Mouse (Mus musculus) intestine, embryonic 14.5 days (tissue): ENCODE measurements at regions not wholly inside any gene's neighbourhood (a gene's known extent, or its start where the extent isn't known, plus 50 kb on each side); places are given as distances from the start of the nearest gene placed in this dataset.

Experiments used
- ATAC-seq: fragments of 200-750 bp; cut with Nextera tagmentation; replicated peaks from 2 replicates; pipeline ENCODE4 v1.8.0; 2017; ENCODE audit warnings: low read depth, moderate number of reproducible peaks, moderate TSS enrichment, moderate library complexity; ENCODE audit not compliant: low FRiP score, low TSS enrichment
- DNase-seq: peaks from one replicate; pipeline ENCODE4 v3.0.0-alpha.2; 2018; ENCODE audit warnings: low spot score
- H3K27ac ChIP-seq: fragments of 300-500 bp; sonication (generic); 2 replicates; pipeline ENCODE4 v1.5.1; 2014; ENCODE audit warnings: low read depth, mild to moderate bottlenecking, control low read depth
- H3K27me3 ChIP-seq: fragments of 300-500 bp; sonication (generic); replicated peaks from 2 replicates; pipeline ENCODE4 v1.6.1; 2014; ENCODE audit warnings: low read length, control low read depth; ENCODE audit not compliant: control insufficient read depth, insufficient read depth
- H3K36me3 ChIP-seq: fragments of 300-500 bp; sonication (generic); 2 replicates; pipeline ENCODE4 v1.6.1; 2014; ENCODE audit warnings: low read length, control low read depth; ENCODE audit not compliant: control insufficient read depth, insufficient read depth
- H3K4me1 ChIP-seq: fragments of 300-500 bp; sonication (generic); replicated peaks from 2 replicates; pipeline ENCODE4 v1.6.1; 2014; ENCODE audit warnings: low read length, control low read depth, mixed read lengths; ENCODE audit not compliant: control insufficient read depth, insufficient read depth
- H3K4me2 ChIP-seq: fragments of 300-500 bp; sonication (generic); 2 replicates; pipeline ENCODE4 v1.6.1; 2014; ENCODE audit warnings: low read length
- H3K4me3 ChIP-seq: fragments of 300-500 bp; sonication (generic); 2 replicates; pipeline ENCODE4 v1.5.1; 2014; ENCODE audit warnings: low read depth, low read length, control low read depth, mixed read lengths
- H3K9ac ChIP-seq: fragments of 300-500 bp; sonication (generic); 2 replicates; pipeline ENCODE4 v1.6.1; 2014; ENCODE audit warnings: mild to moderate bottlenecking, low read length
- H3K9me3 ChIP-seq: fragments of 300-500 bp; sonication (generic); 2 replicates; pipeline ENCODE4 v1.6.1; 2016; ENCODE audit warnings: low read length, control low read depth; ENCODE audit not compliant: control insufficient read depth
- whole genome bisulfite sequencing: fragments of 180-500 bp; shearing (Covaris S2); extraction: QIAGEN DNeasy Blood & Tissue Kit; methylation state at CpG from one replicate; pipeline ENCODE4 v1.1.7; 2014; 5-methylcytosine and 5-hydroxymethylcytosine counted together

GRCm38 (mm10) chr16:75334228-75334627 lies 251.6 kb downstream of the Lipi start:
- Histone ChIP-seq H3K9me3 (no peaks in the 10 kb centered on the region), H3K4me1 (no peaks in the 10 kb centered on the region), H3K4me2 (no peak overlapping the region), H3K4me3 (no peak overlapping the region), H3K36me3 (no peaks in the 10 kb centered on the region), H3K27me3 (no peaks in the 10 kb centered on the region), H3K9ac (no peak overlapping the region), H3K27ac (no peak overlapping the region)
- no peak for DNase-seq
- ATAC-seq = no peak
- 57% methylated on average over 2 of the region's 2 CpGs for WGBS

- H3K4me1 ChIP-seq = no peaks in the 10 kb centered on the region
- DNase-seq (no peak), ATAC-seq (no peak)
- no peaks in the 10 kb centered on the region for H3K36me3 ChIP-seq
- no peak overlapping the region for H3K27ac ChIP-seq
- H3K4me2 ChIP-seq = no peak overlapping the region
- H3K9me3 ChIP-seq = no peaks in the 10 kb centered on the region
- no peaks in the 10 kb centered on the region for H3K27me3 ChIP-seq
- no peak overlapping the region for H3K4me3 ChIP-seq
- H3K9ac ChIP-seq = no peak overlapping the region
- 79% methylated on average over 5 of the region's 5 CpGs for WGBS
These were observed 252.1 kb downstream of the Lipi start for GRCm38 (mm10) chr16:75333750-75334149.

GRCm38 (mm10) chr16:75332853-75333252 lies 253.0 kb downstream of the Lipi start:
- ATAC-seq (no peak), DNase-seq (no peak)
- Histone ChIP-seq H3K4me1 (no peaks in the 10 kb centered on the region), H3K4me3 (no peak overlapping the region), H3K9ac (no peak overlapping the region), H3K36me3 (no peaks in the 10 kb centered on the region), H3K4me2 (no peak overlapping the region), H3K9me3 (no peaks in the 10 kb centered on the region), H3K27ac (no peak overlapping the region), H3K27me3 (no peaks in the 10 kb centered on the region)
- 86% methylated on average over 4 of the region's 4 CpGs for WGBS

GRCm38 (mm10) chr16:75325296-75325695 lies 260.6 kb downstream of the Lipi start:
- ATAC-seq (no peak), DNase-seq (no peak)
- Histone ChIP-seq H3K4me2 (no peak overlapping the region), H3K27ac (no peak overlapping the region), H3K4me3 (no peak overlapping the region), H3K36me3 (no peaks in the 10 kb centered on the region), H3K9ac (no peak overlapping the region), H3K4me1 (no peaks in the 10 kb centered on the region), H3K27me3 (no peaks in the 10 kb centered on the region), H3K9me3 (no peaks in the 10 kb centered on the region)
- WGBS = 75% methylated on average over 1 of the region's 1 CpGs

DNA sequence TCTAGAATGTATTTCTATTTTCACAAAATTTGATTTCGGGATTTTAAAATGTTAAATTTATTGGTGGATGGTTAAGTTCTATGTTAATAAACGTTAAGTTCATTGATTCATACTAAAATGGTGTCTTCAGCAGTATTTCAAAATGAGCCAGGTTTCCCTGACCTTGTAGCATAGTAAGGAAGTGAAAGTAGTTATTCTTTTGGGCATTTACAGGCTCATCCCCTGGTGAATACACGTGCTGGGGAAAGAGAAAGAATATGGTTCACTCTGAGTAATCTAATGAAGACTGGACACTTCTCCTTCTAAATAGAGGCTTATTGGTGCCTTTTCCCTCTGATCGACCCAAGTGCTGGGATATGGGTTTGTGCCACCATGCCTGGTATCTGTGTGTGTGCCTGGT lies 281.1 kb downstream of the Lipi start:
- H3K9me3 ChIP-seq = no peaks in the 10 kb centered on the region
- H3K4me1 ChIP-seq = no peaks in the 10 kb centered on the region
- no peaks in the 10 kb centered on the region for H3K27me3 ChIP-seq
- no peak overlapping the region for H3K9ac ChIP-seq
- ATAC-seq (no peak), DNase-seq (no peak)
- H3K27ac ChIP-seq = no peak overlapping the region
- WGBS = 71% methylated on average over 4 of the region's 4 CpGs
- H3K36me3 ChIP-seq = no peaks in the 10 kb centered on the region
- no peak overlapping the region for H3K4me3 ChIP-seq
- no peak overlapping the region for H3K4me2 ChIP-seq

DNA sequence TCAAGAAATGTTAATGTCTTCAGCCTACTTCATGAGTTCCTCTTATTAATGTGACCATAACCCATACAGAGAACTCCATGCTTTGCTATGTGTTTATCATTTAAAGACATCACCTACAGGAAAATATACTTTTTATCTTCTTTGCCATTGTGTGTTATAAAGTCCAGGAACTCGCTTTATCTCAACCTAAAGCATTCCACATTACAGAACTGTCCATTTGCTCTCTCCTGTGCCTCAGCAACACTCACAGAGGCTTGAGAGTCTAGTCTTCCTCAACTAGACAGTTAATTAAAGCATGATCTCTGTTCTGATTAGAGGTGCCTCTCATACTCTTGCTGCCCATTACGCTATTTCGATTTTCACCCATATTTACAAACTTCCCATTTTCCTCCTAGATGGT lies 288.4 kb downstream of the Lipi start:
- no peak for ATAC-seq
- H3K4me1 ChIP-seq = no peaks in the 10 kb centered on the region
- H3K4me2 ChIP-seq = no peak overlapping the region
- H3K9ac ChIP-seq = no peak overlapping the region
- no peaks in the 10 kb centered on the region for H3K9me3 ChIP-seq
- H3K27me3 ChIP-seq = no peaks in the 10 kb centered on the region
- no peak overlapping the region for H3K4me3 ChIP-seq
- DNase-seq = no peak
- H3K36me3 ChIP-seq = no peaks in the 10 kb centered on the region
- no peak overlapping the region for H3K27ac ChIP-seq
- WGBS = 90% methylated on average over 3 of the region's 3 CpGs

DNA sequence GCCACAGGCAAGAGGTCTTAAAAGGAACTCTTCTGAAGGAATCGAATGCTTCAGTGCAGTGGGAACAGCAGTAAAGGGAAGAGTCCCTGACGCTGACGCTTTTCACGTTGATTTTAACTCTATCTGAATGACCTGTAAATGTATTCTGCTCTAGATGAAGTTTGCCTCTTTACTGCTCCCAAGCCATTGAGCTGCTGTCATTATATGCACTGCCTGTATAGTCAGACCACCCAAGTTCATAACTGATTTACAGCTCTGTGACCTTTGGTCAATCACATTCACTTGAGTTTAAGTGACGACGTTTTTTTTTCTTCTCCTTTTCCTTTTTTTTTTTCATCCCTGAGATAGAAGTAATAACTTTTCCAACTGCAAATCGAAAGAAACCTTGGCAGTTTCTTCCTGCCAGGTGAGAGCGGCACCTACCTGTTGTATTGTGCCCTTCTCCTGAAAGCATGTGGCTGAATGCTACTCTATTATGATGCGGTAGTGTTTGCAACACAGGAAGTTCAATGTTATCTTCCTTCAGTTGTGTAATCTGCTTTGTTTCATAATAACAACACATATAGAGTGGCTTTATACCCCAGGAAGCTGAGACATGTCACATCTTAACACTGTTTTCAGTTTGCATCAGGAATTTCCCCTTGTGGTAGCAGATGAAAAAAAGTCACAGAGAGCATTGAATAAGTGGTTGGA lies 293.0 kb downstream of the Lipi start:
- Histone ChIP-seq H3K36me3 (no peaks in the 10 kb centered on the region), H3K27me3 (no peaks in the 10 kb centered on the region), H3K9ac (no peak overlapping the region), H3K4me3 (no peak overlapping the region), H3K4me1 (no peaks in the 10 kb centered on the region), H3K9me3 (no peaks in the 10 kb centered on the region), H3K27ac (no peak overlapping the region), H3K4me2 (no peak overlapping the region)
- 61% methylated on average over 9 of the region's 9 CpGs for WGBS
- ATAC-seq (peak; percentile 76; the same call in 1 of the 2 replicates), DNase-seq (no peak)

GRCm38 (mm10) chr16:75291194-75291593 lies 294.7 kb downstream of the Lipi start:
- DNase-seq (no peak), ATAC-seq (no peak; the same call in 1 of the 2 replicates)
- Histone ChIP-seq H3K9me3 (no peaks in the 10 kb centered on the region), H3K27me3 (no peaks in the 10 kb centered on the region), H3K36me3 (no peaks in the 10 kb centered on the region), H3K4me2 (no peak overlapping the region), H3K4me3 (no peak overlapping the region), H3K9ac (no peak overlapping the region), H3K4me1 (no peaks in the 10 kb centered on the region), H3K27ac (no peak overlapping the region)
- 39% methylated on average over 4 of the region's 4 CpGs for WGBS

DNA sequence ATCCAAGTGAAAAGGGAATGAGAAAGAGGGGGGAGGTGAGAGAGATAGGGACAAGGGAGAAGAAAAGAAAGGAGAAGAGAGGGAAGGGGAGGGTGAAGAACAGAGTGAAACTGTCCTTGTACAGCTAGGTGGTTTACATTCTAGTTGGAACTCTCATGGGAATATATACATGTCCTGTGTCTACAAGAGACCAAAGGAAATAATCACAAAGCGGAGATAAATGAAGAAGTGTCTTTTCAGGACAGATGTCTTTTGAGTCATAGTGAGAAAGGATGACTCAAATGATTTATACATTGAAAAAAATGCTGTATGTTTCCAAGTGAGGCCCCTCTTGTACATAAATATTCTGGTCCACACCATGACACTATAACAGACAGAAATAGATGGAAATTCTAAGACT lies 298.7 kb downstream of the Lipi start:
- H3K36me3 ChIP-seq = no peaks in the 10 kb centered on the region
- no peaks in the 10 kb centered on the region for H3K9me3 ChIP-seq
- 94% methylated on average over 1 of the region's 1 CpGs for WGBS
- no peak overlapping the region for H3K4me2 ChIP-seq
- H3K27me3 ChIP-seq = no peaks in the 10 kb centered on the region
- no peaks in the 10 kb centered on the region for H3K4me1 ChIP-seq
- DNase-seq (no peak), ATAC-seq (no peak)
- H3K4me3 ChIP-seq = no peak overlapping the region
- no peak overlapping the region for H3K27ac ChIP-seq
- H3K9ac ChIP-seq = no peak overlapping the region
